Mouse (Mus musculus) neural tube, embryonic 14.5 days (tissue): ENCODE data around the gene Zfy2. TPM values are rescaled to one million over a fixed set of nuclear protein-coding genes. Genes with fewer than 3 reads are reported as not detected.

ENCODE experiments used
- ATAC-seq: fragments of 200-750 bp; cut with Nextera tagmentation; 2 replicates; pipeline ENCODE4 v1.8.0; 2017; ENCODE audit warnings: low read depth, mild to moderate bottlenecking, moderate TSS enrichment, moderate library complexity
- H3K27ac ChIP-seq: fragments of 300-500 bp; sonication (generic); 2 replicates; pipeline ENCODE4 v1.5.1; 2014; ENCODE audit warnings: low read depth, mild to moderate bottlenecking, control low read depth, low read length, moderate library complexity, mixed read lengths
- H3K27me3 ChIP-seq: fragments of 300-500 bp; sonication (generic); 2 replicates; pipeline ENCODE4 v1.6.1; 2014; ENCODE audit warnings: low read length; ENCODE audit not compliant: control insufficient read depth, insufficient read depth
- H3K36me3 ChIP-seq: fragments of 300-500 bp; sonication (generic); 2 replicates; pipeline ENCODE4 v1.6.1; 2014; ENCODE audit warnings: low read length, mixed read lengths; ENCODE audit not compliant: control insufficient read depth, insufficient read depth
- H3K4me1 ChIP-seq: fragments of 300-500 bp; sonication (generic); 2 replicates; pipeline ENCODE4 v1.6.1; 2014; ENCODE audit warnings: low read length; ENCODE audit not compliant: control insufficient read depth, insufficient read depth
- H3K4me2 ChIP-seq: fragments of 300-500 bp; sonication (generic); 2 replicates; pipeline ENCODE4 v1.6.1; 2014; ENCODE audit warnings: mild to moderate bottlenecking, low read depth, low read length, control low read depth
- H3K4me3 ChIP-seq: fragments of 300-500 bp; sonication (generic); 2 replicates; pipeline ENCODE4 v1.5.1; 2014; ENCODE audit warnings: low read depth, low read length, control low read depth, mixed read lengths
- H3K9ac ChIP-seq: fragments of 300-500 bp; sonication (generic); replicated peaks from 2 replicates; pipeline ENCODE4 v1.6.1; 2014; ENCODE audit warnings: low read depth, mild to moderate bottlenecking, control low read depth, low read length, mixed read lengths
- H3K9me3 ChIP-seq: fragments of 300-500 bp; sonication (generic); 2 replicates; pipeline ENCODE4 v1.6.1; 2016; ENCODE audit warnings: low read length; ENCODE audit not compliant: control insufficient read depth
- WGBS: fragments of 180-500 bp; shearing (Covaris S2); extraction: QIAGEN DNeasy Blood & Tissue Kit; methylation state at CpG from one replicate; pipeline ENCODE4 v1.1.7; 2014; 5-methylcytosine and 5-hydroxymethylcytosine counted together
- polyA plus RNA-seq: library from polyadenylated mRNA; unstranded; fragments of >200 nt; fragmentation: Nextera tagmentation; extraction: Ambion mirVana; gene quantifications from 2 replicates; pipeline ENCODE4 v1.2.1, GENCODE M21; 2014

Gene Zfy2
- polyA plus RNA-seq = not detected in 2 replicates

DNA sequence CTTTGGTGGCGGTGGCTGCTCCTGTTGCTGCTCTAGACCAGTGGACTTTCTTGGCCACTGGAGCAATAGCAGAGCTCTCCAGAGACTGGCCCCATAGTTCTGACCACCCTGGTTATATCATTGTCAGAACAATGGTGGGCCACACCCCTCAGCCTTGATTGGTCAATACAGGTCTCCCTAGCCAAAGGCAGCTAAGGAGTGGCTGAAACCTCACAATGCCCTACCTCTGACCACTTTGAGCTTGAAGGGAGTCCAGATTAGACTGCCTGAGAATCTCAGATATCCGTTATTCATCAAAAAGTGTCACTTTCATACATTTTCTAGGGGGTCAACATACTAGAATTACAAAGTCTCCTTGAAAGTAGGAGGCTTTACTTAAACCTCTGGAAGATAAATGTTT lies at the start of gene Zfy2:
Gene Zfy2, minus strand, starts transcription at position 101 of the 400 bp plus-strand sequence.
- Histone ChIP-seq H3K9me3 (no peaks in the 10 kb centered on the region), H3K27me3 (no peaks in the 10 kb centered on the region), H3K36me3 (no peaks in the 10 kb centered on the region), H3K27ac (no peak within 1 kb of the TSS), H3K4me3 (no peak within 1 kb of the TSS), H3K4me1 (no peaks in the 10 kb centered on the region), H3K4me2 (no peak within 1 kb of the TSS), H3K9ac (no peak within 1 kb of the TSS)
- no peak for ATAC-seq
- 86% methylated on average over 2 of the region's 2 CpGs for WGBS
